Mouse (Mus musculus): ENCODE data around the gene Atg7. TPM values are rescaled to one million over a fixed set of nuclear protein-coding genes. Genes with fewer than 3 reads are reported as not detected.

Atg7 gene
- polyA plus RNA-seq, 1 experiment from 2014 or later: 23.4 TPM

Other genes with a start within 250 kb of the Atg7 start
- gene Hrh1, start 245.2 kb upstream of the Atg7 start, polyA plus RNA-seq (2015; fragmentation: Nextera tagmentation; extraction: Ambion mirVana): 0.97 and 0.98 TPM in 2 replicates